Mouse (Mus musculus): ENCODE data around the gene Edaradd.
"Not testable (repeated sequence)": the region's sequence is repeated elsewhere in the genome, so short reads cannot be mapped to it uniquely, and the experiment has no call there.

The Edaradd gene

DNA sequence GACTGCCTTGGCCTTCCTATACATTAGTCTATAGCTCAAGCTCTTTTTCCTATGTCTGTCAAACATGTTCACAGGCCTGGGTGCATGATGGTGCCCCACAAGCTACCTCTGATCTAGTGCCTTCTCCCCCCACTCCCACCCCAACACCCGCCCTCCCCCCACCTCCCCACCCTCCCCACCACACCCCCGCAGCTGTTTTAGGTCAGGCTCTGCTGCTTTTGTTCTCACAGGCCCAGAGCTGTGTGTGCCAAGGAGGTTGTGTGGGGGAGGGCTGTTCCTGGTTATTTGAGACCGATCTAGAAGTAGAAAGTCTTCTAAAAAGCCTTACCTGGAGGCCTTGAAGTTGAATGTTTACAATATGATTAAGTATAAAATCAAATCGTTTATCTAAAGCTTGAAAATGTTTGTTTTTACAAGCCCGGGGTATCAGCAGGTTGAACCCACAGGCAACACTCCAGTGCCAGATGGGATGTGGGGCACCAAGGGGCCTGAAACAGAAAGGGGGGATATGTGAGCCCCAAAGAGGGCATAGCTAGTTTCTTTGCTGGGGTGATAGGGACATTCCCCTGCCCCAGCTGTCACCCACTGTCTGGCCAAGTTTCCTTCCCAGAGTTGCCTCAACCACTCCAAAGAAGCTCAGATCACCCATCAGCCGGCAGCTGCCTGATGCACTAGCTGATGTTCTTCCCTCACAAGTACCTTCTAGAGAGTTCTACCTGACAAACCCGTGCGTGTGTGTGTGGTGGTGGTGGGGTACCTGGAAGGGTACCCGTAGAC is 8.9 kb downstream of the Edaradd start:
- DNase-seq: peak in 1 of 2 experiments; percentile 41

DNA sequence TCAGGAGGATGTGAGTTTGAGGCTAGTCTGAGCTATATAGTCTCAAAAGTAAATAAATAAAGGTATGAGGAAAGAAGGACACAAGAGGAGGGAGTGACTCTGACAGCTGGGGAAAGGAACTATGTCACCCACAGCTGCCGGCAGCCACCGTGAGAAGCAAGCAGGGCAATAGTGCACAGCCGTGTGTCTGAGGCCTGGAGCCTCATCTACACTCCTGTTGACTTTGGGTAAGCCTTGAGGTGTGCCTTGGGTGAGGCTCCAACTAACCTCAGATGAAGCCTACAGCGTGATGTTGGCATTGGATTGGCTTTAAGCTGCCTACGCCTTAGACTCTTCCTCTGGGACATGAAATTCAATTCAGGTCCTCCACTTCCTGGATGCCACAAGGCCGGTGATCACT is 10.2 kb downstream of the Edaradd start:
- DNase-seq: no peak

DNA sequence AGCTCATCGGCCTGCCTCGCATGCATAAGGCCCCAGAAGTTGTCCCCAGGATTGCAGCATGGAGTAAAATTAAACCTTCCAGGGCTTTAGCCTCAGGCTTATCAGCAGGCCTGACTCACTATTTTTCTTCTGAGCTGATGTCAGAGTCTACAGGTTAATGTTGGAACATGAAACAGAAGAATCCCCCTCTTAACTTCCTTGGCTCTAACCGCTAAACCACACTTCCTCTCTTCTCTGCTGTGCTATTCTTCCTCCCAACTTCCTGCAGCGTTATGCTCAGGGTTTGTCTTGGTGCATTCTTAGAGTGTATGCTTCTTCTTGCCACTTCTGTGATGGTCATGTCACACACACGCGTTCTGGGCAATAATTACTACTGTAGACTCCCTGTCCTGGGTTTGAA is 12.8 kb downstream of the Edaradd start:
- DNase-seq: no peak

DNA sequence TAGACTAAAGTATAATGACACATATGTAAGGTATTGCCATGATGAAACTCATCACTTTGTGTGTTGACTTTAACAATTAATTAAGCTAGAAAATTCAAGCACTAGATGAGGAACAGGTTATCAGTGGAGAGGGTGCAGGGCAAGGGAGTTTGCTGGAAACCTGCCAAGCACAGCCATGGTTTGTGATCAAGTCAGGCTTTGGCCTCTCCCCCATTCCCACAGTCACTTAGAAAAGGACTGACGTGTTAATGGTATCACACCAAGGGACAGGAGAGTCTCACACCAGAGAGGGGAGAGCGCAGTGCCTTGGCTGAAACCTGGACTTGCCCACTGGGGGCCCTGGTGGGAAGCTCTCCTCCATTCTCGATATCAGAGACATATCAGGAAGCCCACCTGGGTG is 14.9 kb downstream of the Edaradd start:
- no peak for DNase-seq

DNA sequence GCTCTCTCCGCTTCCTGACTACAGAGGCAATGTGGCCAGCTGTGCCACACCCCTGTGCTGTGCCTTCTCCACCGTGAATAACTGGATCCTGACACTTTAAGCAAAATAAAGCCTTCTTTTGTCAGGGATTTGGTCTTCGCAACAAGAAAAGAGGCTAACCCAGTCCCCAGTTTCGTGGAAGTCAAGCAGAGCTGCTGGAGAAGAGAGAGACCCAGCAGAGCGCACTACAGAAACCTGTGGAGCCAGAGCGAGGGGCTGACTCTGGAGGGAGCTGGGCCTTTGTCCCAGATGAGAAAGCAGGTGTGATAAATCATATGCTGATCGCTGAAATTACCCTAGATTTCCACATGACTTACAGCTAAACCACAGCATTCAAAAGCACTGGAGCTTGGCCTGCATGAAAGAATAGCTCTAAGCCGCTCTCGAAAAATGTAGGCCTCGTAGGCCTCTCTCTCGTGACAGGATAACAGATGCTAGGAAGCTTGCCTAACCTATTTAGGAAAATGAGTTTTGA is 16.9 kb downstream of the Edaradd start:
- no peak for DNase-seq

DNA sequence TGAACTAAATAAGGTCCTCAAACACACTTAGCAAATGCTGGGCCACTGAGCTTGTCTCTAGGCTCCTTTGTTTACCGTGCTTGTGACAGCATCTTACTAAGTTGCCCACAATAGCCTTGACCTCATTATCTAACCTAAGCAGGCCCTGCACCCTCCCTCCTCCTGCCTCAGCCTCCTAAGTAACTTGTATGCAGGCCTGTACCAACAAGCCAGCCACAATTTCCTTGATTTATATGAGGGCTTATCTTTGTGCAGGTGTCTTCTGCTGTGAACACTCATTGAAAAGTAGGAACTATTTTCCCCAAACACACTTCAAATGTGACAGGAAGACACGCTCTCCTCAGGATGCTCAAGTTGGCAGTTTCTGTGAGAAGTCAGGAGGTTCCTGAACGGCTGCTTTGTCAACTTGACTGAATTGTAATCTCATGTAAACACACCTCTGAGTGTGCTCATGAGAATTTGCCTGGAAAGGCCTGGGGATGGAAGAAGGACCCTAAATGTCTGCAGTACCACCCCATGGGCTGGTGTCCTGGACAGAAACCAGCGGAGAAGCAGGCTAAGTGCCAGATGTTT is 17.5 kb downstream of the Edaradd start:
- no peak for DNase-seq

DNA sequence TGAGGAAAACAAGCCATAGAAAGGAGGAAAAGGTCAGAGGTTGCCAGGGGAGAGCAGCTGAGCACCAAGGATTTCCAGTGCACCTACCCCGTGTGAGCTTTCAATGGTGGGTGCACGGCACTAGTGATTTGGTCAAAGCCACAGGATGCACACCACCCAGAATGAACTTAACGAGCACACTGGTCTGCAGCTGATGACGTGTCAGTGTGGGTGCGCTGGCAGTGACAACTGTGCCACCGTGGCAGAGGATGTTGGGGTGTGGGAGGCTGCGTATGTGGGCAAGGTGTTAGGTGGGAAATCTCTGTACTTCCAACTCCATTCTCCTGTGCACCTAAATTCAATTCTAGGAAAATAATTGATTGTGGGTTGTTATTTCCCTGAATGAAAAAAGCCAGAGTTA is 21.1 kb downstream of the Edaradd start:
- DNase-seq: no peak

DNA sequence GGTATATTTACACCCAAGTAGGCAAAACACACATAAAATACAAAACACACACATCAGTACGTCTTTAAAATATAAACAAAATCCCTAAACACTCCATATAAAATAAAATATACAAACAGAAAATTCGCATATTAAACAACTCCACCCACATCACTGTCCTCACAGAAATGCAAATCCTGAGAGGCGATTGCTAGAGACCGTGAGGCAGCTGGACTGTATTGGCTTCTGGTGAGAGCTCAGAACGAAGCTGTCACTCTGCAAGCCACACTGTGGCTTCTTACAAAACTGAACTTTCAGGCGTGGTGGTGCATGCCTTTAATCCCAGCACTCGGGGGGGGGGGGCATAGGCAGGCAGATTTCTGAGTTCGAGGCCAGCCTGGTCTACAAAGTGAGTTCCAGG is 22.4 kb downstream of the Edaradd start:
- no peak for DNase-seq

DNA sequence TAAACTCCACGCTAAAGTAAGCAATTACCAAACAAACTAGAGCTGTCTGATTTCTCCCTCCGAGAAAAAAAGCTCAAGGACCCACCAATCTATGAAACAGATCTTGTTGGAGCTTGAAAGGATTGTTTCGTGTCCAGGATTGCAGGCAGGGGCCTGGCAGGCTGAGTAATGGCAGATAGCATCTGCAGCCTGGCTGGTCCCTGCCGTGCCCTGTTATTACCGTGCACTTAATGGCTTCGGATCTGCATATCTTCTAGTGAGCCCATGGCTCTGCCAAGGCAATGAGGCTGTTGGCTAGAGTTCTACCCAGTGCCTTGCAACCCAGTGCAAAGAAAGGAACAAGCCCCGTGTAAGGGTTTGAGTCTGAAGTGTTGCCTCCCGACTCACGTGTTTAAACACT is 25.5 kb downstream of the Edaradd start:
- no peak for DNase-seq

DNA sequence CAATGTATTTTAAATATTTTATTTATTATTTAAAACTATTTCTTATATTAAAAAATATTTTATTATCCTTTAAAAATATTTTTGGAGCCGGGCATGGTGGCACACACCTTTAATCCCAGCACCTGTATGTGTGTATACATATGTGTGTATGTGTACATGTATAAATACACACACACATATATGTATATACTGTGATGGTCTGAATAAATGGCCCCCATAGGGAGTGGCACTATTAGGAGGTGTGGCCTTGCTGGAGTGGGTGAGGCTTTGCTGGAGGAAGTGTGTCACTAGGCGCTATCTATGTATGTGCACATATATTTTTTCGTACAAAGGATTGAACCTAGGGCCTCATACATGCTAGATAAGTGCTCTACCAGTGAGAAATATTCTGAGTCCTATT is 27.7 kb downstream of the Edaradd start:
- DNase-seq: no peak

DNA sequence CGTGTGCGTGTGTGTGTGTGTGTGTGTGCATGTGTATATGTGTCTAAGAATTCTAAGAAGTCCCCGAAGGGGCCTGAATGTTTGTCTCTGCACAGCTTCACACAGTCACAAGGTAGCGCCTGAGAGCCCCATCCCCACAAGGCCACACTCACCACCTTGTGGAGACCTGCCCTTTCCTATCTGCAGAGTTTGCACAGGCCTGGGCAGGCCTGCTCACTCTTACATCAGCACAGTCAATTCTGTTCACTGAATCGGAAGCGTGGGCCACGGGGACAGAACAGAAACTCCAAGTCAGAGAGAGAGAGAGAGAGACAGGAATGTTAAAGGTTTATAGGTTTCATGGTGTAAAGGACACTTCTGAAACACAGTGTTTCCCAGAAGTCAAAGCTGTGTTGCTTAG is 34.6 kb downstream of the Edaradd start:
- DNase-seq: no peak

DNA sequence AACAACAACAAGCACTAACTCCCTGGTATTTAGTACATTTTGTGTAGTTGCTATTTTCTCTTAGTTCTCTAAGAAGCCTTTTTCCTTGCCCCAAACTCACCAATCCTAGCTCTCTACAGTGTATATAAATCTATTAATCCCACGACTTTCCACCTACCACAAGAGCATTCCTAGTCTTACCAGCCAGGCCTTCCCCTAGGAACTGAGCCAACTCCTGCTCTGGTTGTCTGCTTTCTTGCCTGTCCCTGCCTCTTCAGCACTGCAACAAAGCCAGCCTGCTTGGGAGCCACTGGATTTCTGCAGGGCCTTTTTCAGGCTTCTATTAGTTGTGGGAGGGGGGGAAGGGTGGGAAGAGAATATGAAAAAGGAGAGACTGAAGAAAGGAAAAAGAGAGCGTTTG is 35.0 kb downstream of the Edaradd start:
- DNase-seq: no peak

DNA sequence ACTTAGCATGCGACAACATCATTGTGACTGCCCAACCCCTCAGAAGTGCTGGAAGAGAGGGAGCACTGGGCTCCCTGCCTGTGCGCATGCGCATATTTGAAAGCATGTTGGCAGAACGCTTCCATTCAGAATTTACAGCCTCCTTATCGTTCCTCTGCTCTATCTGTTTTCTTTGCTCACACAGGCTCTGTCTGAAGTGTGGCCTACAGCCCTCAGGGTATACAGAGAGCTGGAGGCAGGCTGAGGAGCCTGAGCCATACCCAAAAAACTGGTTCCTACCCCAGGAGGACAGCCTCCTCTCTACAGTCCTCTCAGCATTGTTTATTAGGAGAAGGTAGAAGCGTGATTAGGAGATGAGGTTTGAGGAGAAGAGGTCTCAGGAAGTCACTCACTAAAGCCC is 40.4 kb downstream of the Edaradd start:
- DNase-seq: no peak

DNA sequence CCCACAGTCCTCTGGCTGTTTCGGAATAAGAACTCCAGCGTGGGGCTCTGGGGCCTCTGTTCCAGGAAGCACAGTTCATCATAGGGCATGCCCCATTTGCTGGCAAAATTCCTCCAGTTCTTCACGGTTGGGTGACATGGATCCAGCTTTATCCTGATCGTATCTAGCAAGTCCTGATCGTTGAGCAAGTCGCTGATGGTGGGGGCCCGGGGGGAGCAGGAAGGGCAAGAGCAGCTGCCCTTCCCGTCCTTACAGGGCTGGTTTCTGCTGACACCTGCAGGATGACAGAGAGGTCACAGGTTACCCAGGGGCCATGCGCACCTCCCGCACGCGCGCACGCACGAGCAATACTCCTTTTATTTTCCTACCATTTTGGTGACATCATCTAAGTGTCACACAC is 41.9 kb downstream of the Edaradd start:
- no peak for DNase-seq

DNA sequence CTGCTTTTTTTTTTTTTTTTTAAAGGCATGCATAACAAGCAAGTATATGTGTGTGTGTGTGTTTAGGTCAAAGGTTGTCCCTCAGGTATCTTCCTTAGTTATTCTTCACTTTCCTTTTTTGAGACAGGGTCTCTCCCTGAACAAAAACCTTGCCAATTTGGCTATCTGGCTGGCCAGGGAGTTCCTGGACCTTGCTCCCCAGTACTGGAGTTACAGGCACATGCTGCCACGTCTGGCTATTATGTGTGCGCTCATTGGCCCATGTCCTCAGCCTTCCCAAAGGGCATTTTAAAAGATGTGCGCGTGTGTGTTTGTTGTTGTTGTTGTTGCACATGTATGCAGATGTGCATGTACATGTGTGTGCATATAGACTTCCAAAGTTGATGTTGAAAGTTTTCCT is 43.4 kb downstream of the Edaradd start:
- no peak for DNase-seq

DNA sequence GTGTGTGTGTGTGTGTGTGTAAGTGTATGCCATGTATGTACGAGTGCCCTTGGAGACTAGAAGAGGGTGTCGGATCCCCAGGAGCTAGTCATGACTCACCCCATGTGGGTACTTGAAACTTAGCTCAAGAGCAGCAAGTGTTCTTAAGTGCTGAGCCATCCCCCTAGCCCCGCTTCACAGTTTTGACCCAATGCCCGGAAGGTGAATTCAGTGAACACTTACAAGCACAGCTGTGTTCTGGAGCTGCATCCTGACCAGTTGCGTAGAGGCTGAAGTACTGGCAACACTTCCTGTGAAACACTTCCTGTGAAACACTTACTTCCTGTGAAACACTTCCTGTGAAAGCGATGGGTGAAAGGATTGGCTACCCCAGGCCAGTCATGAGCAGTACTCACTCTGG is 45.0 kb downstream of the Edaradd start:
- DNase-seq: no peak

DNA sequence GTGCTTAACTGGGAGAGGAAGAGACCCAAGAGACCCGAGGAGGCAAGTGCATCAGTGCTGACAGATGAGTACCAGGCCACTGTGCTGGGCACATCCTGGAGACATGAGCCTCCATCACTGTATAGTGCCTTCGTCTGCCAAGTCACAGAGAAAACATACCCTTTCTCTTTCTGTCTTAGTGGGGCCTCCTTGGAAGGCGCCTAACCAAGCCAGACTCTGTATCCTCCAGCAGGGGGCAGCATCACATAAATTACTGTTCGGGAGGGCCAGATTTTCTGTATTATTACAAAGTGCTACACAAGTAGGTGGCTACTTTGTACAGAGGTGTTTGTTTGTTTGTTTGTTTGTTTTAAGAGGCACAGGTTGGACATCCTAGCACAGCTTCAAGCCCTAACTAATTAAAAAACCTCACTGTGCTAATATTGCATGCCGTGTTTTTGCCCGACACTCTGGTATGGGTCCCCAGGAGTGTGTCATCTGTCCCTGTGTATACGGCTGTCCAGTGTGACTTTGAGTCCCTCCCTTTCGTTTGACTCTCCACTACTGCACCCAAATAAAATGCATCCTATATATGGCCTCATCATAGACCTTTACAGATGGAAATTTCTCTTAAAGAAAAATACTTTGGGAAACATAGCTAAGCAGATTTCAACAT is 46.4 kb downstream of the Edaradd start:
- peak; percentile 53 to 78 for DNase-seq

DNA sequence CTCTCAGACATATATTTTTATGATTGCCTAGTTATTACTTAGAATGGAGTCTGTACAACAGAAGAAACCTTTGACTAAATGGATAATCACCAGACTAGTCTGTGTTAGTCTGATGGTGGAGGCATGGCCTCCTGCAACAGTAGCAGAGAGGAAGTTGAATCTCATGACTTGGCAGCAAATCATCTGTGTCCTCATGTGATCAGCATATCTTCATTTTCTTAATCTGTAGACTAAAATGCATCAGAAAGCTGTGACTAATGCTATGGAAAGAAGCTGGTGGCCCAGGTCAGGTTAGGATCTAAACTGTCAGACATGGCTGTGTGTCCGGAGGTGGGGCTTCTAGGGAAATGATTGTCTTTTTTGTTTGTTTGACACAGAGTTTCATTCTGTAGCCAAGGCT is 51.8 kb downstream of the Edaradd start:
- DNase-seq: no peak

DNA sequence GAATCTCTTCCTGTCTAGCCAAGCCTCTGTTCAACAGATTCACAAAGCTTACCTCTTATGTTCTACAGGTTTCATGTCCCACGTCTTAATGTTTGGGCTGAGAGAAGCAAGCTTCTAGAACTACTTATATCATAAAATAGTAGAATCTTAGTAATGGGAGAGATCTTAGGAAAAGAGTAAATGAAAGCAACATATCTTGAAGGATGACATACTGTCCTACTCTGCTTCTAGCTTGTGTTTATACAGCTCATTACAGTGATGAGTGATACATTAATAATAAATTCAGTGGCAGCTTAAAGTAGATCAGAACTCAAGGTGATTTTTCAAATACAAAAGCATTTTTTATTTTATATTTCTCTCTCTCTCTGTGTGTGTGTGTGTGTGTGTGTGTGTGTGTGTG is 55.4 kb downstream of the Edaradd start, which contains the start of gene Lgals8:
Lgals8 (minus strand) TSS at position 101 of the 400 bp plus-strand sequence.
- no peak for DNase-seq

DNA sequence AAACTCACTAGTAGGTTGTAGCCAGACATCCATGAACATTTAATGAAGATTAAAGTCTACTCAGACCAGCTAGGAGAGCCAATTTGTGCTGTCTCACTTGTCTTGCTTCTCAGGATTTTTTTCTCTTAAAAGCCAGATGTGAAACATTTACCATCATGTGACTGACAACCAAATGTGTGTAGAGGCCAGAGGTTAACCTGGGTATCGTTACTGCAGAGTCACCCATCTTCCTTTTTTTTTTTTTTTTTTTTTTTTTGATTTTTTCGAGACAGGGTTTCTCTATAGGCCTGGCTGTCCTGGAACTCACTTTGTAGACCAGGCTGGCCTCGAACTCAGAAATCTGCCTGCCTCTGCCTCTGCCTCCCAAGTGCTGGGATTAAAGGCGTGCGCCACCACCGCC is 56.1 kb downstream of the Edaradd start:
- DNase-seq: not testable (repeated sequence)

DNA sequence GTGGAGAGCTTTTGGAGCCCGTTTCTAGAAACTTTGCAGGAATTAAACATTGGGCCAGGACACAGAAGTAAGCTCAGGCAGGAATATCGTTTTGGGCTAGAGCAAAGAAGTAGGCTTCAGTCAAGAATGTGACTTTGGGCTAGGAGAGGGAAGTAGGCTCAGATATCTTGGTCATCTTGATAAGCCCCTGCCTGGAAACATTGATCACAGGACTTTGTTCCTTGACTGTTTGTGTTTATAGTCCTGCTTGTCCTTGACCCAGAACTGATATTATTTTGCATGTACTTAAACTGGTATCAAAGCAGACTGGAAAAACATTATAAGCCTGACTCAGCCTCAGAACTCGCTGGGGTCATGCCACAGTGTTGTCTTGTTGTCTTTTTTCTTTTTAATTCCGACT is 57.6 kb downstream of the Edaradd start:
- no peak for DNase-seq

DNA sequence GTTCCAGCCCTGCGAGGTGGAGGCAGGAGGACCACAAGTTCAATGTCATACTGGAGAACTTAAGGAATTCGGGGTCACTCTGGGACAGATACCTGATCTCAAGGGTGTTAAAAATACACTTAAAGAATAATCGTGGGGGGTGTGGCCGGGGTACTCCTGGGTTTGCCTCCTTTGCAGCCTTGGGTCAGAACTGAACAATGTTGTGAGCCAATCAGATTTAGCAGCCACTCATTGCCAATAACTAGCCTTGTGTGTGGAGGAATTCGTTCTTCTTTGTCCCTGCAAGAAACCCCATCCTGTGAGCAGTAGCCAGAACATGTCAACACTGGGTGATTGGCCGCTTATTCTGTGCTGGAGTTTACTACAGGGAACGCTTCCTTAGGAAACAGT is 58.5 kb downstream of the Edaradd start:
- no peak for DNase-seq

DNA sequence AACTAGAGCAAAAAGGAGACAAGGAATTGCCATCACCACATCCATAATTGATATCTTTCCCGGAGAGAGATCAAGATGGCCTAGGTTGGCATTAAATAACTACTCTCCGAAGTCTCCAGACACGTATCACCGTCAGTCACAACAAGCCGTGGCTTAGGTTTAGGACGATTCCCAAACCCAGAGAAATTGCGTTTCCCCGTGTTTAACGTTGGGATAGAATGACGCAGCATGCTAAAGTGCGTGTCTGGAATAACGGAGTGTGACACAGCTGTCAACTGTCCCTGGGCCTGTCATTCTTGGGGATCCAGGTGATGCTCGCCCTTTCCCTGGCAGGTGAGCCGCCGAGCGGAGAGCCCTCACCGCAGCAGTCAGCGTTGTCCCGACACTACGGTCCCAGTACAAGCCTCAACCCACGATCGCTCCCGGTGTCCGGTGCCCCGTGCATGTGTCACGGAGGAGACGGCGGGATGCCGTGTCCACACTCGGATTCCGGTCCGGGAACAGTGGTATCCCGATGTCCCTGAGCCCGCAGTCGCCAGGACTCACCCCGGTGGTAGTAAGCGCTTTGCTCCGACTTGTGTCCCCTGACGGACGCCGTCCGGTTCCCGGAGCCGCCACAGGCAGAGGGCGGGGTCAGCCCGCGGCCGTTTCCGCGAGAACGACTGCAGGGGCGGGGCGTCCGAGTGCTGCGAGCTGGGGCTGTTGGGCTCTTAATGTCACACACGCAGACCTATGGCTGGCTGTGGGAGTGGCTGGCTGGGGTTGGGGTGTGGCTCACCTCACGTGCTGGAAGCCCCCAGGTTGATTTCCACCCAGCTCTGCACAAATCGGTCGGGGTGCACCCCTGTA is 59.1 kb downstream of the Edaradd start:
- DNase-seq: peak; percentile 95 to 96
